Mouse (Mus musculus) liver, postnatal 0 days (tissue): ENCODE measurements around the gene Gm15217.

ENCODE experiments used
- CTCF ChIP-seq: sonication (generic); IDR thresholded peaks from 2 replicates; pipeline ENCODE4 v1.5.1; 2016; ENCODE audit warnings: antibody characterized with exemption, low read depth
- EP300 ChIP-seq: IDR thresholded peaks from 2 replicates; pipeline ENCODE4 v1.6.1; 2016; ENCODE audit warnings: antibody characterized with exemption, low read depth, mild to moderate bottlenecking

- TF ChIP-seq CTCF (no peak), EP300 (no peak)
Measured at GRCm38 (mm10) chr14:46421823-46422222, 42.6 kb downstream of the Gm15217 start.
